Mouse (Mus musculus) limb, embryonic 11.5 days (tissue): Measurements from ENCODE around the gene Gm2030. TPM values are rescaled to one million over a fixed set of nuclear protein-coding genes. Genes with fewer than 3 reads are reported as not detected.
"Not testable (repeated sequence)": the region's sequence is repeated elsewhere in the genome, so short reads cannot be mapped to it uniquely, and the experiment has no call there.

Experiments
- ATAC-seq: fragments of 200-750 bp; cut with Nextera tagmentation; 2 replicates; pipeline ENCODE4 v1.8.0; 2017; ENCODE audit warnings: low read depth; ENCODE audit not compliant: insufficient number of reproducible peaks, low FRiP score, low TSS enrichment
- DNase-seq: peaks from one replicate; pipeline ENCODE4 v3.0.0-alpha.2; 2015; ENCODE audit warnings: low spot score
- H3K27ac ChIP-seq: fragments of 300-500 bp; sonication (generic); replicated peaks from 2 replicates; pipeline ENCODE4 v1.5.1; 2014; ENCODE audit warnings: low read depth, mild to moderate bottlenecking, low read length
- H3K27me3 ChIP-seq: fragments of 300-500 bp; sonication (generic); 2 replicates; pipeline ENCODE4 v1.6.1; 2014; ENCODE audit warnings: mild to moderate bottlenecking, low read length, mixed read lengths; ENCODE audit not compliant: control insufficient read depth, insufficient read depth
- H3K36me3 ChIP-seq: fragments of 300-500 bp; sonication (generic); 2 replicates; pipeline ENCODE4 v1.6.1; 2014; ENCODE audit warnings: mild to moderate bottlenecking, low read length, moderate library complexity, mixed read lengths; ENCODE audit not compliant: control insufficient read depth, insufficient read depth
- H3K4me1 ChIP-seq: fragments of 300-500 bp; sonication (generic); 2 replicates; pipeline ENCODE4 v1.6.1; 2014; ENCODE audit warnings: low read length, mixed read lengths; ENCODE audit not compliant: control insufficient read depth, insufficient read depth
- H3K4me2 ChIP-seq: fragments of 300-500 bp; sonication (generic); 2 replicates; pipeline ENCODE4 v1.6.1; 2014; ENCODE audit warnings: low read depth, mild to moderate bottlenecking, moderate library complexity; ENCODE audit not compliant: severe bottlenecking
- H3K4me3 ChIP-seq: fragments of 300-500 bp; sonication (generic); 2 replicates; pipeline ENCODE4 v1.5.1; 2014; ENCODE audit warnings: low read depth, low read length
- H3K9ac ChIP-seq: fragments of 300-500 bp; sonication (generic); 2 replicates; pipeline ENCODE4 v1.6.1; 2014; ENCODE audit warnings: mild to moderate bottlenecking, low read length
- H3K9me3 ChIP-seq: fragments of 300-500 bp; sonication (generic); 2 replicates; pipeline ENCODE4 v1.6.1; 2016; ENCODE audit warnings: low read length; ENCODE audit not compliant: control insufficient read depth
- WGBS: fragments of 180-500 bp; shearing (Covaris S2); extraction: QIAGEN DNeasy Blood & Tissue Kit; methylation state at CpG from one replicate; pipeline ENCODE4 v1.1.7; 2014; 5-methylcytosine and 5-hydroxymethylcytosine counted together
- polyA plus RNA-seq: library from polyadenylated mRNA; unstranded; fragments of >200 nt; fragmentation: Nextera tagmentation; extraction: Ambion mirVana; gene quantifications from 2 replicates; pipeline ENCODE4 v1.2.1, GENCODE M21; 2014

Gm2030 gene
- polyA plus RNA-seq: not detected in 2 replicates

- H3K4me1 ChIP-seq, H3K4me3 ChIP-seq, H3K27me3 ChIP-seq, ATAC-seq, H3K27ac ChIP-seq, H3K36me3 ChIP-seq, H3K9me3 ChIP-seq, DNase-seq, H3K9ac ChIP-seq, H3K4me2 ChIP-seq: not testable (repeated sequence)
- WGBS: 81% methylated on average over 3 of the region's 4 CpGs
Measured at GRCm38 (mm10) chrX:26309944-26310343, at the start of gene Gm2030. Gene Gm2030, minus strand, starts transcription at chrX:26310044.

Other genes starting within 250 kb of the Gm2030 start
- gene Gm2012, start 78.7 kb downstream of the Gm2030 start, polyA plus RNA-seq: not detected in 2 replicates
- gene Slx, start 235.5 kb upstream of the Gm2030 start, polyA plus RNA-seq: not detected in 2 replicates